Mouse (Mus musculus) Patski (cell line): ENCODE measurements at regions not wholly inside any gene's neighbourhood (a gene's known extent, or its start where the extent isn't known, plus 50 kb on each side); places are given as distances from the start of the nearest gene placed in this dataset.

Source experiments
- ATAC-seq: fragments of 100-300 bp; one replicate; pipeline ENCODE4 v1.8.0; 2021
- CTCF ChIA-PET: fragments of 350-600 bp; sonication (Branson Sonifier 250); formaldehyde crosslinking; loops from one replicate; lab custom pipeline; 2022; ENCODE audit warnings: inconsistent platforms; lab: Charles Lee
- POLR2A ChIA-PET: fragments of 350-600 bp; sonication (Branson Sonifier 250); formaldehyde crosslinking; loops from one replicate; lab custom pipeline; 2022; ENCODE audit warnings: antibody characterized with exemption, inconsistent platforms; lab: Charles Lee
- DNase-seq: peaks from one replicate; pipeline ENCODE4 v3.0.0-alpha.2; 2011; ENCODE audit warnings: low read depth, low spot score
- H3K27me3 ChIP-seq: fragments of 371-371 bp; one replicate; pipeline ENCODE4 v1.5.1; 2021
- CTCF ChIP-seq: fragments of 100-300 bp; IDR thresholded peaks from one replicate; pipeline ENCODE4 v1.5.1; 2021
- in situ Hi-C: fragments of 300-500 bp; cut with MboI; formaldehyde crosslinking; loops from 3 replicates; pipeline ENCODE4 v1.11.1; 2018; ENCODE audit warnings: low pct_unique_long_range_greater_than_20kb, mixed read lengths

DNA sequence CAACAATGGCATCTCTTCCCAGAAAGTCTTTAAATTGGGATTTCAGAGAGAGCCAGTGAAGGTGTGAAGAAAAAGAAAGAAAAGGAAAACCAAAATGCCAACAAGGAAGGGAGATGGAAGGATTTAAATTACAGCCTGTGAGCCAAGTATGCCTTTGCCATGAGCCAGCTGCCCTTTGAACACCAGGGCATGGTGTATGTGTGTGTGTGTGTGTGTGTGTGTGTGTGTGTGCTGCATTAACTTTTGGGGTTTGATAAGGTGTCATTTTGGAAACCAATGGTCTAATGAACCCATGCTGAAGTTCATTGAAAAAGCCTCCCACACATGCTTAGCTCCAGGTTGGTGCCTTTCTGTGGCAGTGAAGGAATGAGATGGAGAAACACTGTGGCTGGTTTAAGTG is 85.2 kb upstream of the Rai14 start:
- H3K27me3 ChIP-seq: no peaks in the 10 kb centered on the region
- TF ChIP-seq CTCF: no peak
- ATAC-seq: no peak
- ChIA-PET CTCF (interaction anchor here (0.8 kb wide), 1 partner anchor 32 kb away, joined by 3 read pairs; no protein-coding TSS in a partner anchor), POLR2A (interaction anchor here (0.6 kb wide), 1 partner anchor 11 kb away, joined by 5 read pairs; no protein-coding TSS in a partner anchor)
- in situ Hi-C loops: loop anchor here (10.0 kb wide), 1 partner anchor 85 kb away; the partner anchor contains the start of gene Rai14
- DNase-seq: no peak

DNA sequence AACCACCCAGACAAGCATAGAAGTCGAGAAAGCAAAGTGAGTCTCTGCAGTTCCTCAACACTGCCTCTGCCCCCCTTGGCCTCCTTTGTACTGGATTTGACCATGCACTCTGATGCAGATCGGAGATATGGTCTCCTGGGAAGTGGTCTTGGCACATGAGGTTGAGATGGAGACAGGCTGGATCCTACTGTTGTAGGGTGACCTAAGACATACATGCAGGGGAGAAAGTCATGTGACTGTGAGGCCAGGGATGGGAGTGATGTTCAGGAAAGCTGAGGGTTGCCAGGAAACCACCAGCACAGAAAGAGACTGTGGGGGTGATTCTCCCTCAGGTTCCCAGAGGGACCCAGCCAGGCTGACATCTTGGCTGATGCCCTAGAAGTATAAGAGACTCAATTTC is 99.8 kb upstream of the Rai14 start:
- in situ Hi-C loops: no loop called here
- no peaks in the 10 kb centered on the region for H3K27me3 ChIP-seq
- CTCF ChIA-PET: interaction anchor here (0.8 kb wide), 1 partner anchor 9 kb away, joined by 3 read pairs; no protein-coding TSS in a partner anchor

DNA sequence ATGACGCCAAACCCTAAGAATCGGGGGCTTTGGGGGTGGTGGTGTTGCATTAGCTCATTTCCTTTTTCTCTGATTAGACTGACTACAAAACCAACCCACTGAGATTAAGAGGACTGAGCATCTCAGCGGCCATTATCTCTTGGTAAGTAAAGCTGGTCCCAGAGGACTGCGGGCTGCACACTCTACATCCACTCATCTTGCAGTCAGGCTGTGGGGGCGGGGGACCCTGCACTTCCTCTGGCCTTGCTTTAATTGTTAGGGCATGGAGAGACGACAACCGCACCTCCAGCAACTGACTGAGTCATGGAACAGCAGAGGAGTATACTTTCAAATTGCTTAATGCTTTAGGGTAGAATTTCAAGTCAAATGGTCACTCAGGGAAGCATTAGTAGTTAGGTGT is 100.3 kb upstream of the Rai14 start:
- no peak for TF ChIP-seq CTCF
- ChIA-PET POLR2A (no interaction called here), CTCF (no interaction called here)
- in situ Hi-C loops: no loop called here
- DNase-seq (no peak), ATAC-seq (no peak)
- H3K27me3 ChIP-seq: no peaks in the 10 kb centered on the region

More for the DNA sequence above, 99.8 kb upstream of the Rai14 start:
- ATAC-seq: no peak
- no peak for DNase-seq
- TF ChIP-seq CTCF: no peak
- POLR2A ChIA-PET: no interaction called here

DNA sequence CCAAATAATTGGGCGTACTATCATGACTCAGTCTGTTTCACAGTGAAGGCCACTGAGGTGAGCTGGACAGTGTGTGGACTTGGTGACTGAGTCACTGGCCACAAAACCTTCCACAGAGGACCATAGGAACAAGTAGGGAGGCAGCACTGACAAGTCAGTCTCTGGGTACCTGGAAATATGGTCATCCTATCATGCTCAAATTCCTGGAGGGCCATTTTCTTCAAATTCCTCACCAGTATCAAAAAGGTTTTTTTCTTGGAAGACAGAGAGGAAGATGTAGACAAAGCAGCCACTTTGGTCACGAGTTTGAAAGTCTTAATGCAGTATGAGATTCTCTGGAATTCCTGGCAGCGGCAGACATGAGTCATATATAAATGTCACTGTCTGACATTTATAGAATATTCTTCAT is 101.8 kb upstream of the Rai14 start:
- in situ Hi-C loops: no loop called here
- POLR2A ChIA-PET: no interaction called here
- H3K27me3 ChIP-seq: no peaks in the 10 kb centered on the region
- CTCF ChIA-PET: interaction anchor here (0.9 kb wide), 1 partner anchor 10 kb away, joined by 3 read pairs; no protein-coding TSS in a partner anchor
- DNase-seq: no peak
- no peak for TF ChIP-seq CTCF
- peak; percentile 45 for ATAC-seq

DNA sequence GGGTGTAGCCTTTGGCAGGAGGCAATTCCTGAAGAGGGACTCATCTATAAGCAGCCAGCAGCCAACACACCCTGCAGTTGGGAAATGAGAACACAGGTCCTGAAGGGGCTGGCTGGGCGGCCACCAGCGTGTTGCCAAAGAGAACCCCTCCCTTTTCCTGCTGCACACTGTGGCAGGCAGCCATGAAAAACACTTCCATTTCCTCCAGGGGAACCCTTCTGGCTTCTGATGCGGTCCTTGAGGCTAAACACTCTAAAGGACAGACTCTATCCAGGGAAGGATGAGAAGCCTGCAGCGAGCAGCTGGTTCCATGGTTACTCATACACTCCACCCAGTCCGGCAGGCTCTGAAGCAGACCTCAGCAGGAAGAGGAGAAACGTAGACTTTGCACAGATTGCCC is 103.8 kb upstream of the Rai14 start:
- ChIA-PET CTCF (interaction anchor here (0.9 to 1.5 kb wide), 2 partner anchors 15 to 28 kb away, joined by 3 to 7 read pairs; no protein-coding TSS in a partner anchor), POLR2A (interaction anchor here (1.0 kb wide), 1 partner anchor 10 kb away, joined by 3 read pairs; no protein-coding TSS in a partner anchor)
- H3K27me3 ChIP-seq: no peaks in the 10 kb centered on the region
- in situ Hi-C loops: no loop called here
- ATAC-seq: peak; percentile 83
- DNase-seq: no peak
- TF ChIP-seq CTCF: no peak

DNA sequence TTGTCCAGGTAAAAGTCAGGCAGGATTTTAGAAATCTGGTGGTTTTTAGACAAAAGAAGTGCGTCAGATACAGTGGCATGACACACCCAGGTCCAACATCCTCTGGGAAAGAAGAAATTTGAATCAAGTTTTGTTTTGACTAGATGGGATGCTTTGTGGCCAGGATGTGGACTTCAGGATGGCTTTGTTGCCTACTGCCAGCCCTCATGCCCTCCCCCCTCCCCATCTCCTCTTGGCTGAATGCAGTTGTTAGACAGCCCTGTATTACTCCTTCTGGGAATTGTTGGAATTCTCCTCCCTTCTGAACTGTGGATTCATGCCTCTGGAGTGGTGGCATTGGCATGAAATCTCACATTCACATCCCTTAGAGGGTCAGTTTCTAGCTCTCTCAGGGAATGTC is 104.3 kb upstream of the Rai14 start:
- TF ChIP-seq CTCF: no peak
- CTCF ChIA-PET: no interaction called here
- in situ Hi-C loops: no loop called here

DNA sequence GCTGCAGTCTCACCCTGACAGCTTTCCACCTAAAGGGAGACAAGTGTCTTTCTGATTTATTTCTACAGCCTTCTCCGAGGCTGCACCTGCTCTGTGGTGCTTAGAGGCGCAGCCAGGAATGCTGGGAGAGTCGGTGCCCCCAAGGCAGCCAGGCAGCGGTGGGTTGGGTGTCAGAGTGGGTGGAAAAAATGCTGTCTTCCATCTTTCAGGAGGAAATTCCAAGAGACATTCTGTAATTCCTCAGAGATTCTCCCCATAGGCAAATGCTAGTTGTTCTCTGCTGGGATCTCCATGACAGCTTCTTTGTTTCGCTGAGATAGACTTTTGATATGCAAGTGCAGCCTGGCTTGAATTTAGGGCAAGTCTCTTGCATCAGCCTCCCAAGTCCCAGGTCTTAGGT is 109.5 kb upstream of the Rai14 start:
- ATAC-seq (no peak), DNase-seq (no peak)
- no peak for TF ChIP-seq CTCF
- ChIA-PET CTCF (no interaction called here), POLR2A (no interaction called here)
- in situ Hi-C loops: no loop called here
- H3K27me3 ChIP-seq: no peaks in the 10 kb centered on the region

More for the DNA sequence above, 104.3 kb upstream of the Rai14 start:
- POLR2A ChIA-PET: no interaction called here
- no peaks in the 10 kb centered on the region for H3K27me3 ChIP-seq
- DNase-seq (no peak), ATAC-seq (no peak)

DNA sequence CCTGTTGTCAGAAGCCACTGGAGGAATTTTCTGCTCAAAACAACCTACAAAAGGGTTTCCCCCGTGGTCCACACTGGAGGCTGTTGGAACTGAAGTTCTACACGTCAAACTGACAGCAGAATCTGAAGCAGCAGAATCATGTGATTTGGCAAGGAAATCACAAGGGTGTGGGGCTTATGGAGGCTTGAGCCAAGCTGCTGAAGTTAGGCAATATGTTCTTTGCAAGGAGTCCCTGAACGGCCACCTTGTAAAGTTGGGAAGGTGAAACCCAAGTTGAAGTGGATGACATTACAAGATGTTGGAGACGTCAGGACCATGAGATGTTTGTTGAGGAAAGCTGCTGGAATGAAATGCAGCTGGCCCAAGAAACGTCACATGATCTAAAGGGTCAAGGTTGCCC is 115.2 kb upstream of the Rai14 start:
- in situ Hi-C loops: no loop called here
- POLR2A ChIA-PET: no interaction called here
- DNase-seq (no peak), ATAC-seq (no peak)
- H3K27me3 ChIP-seq: no peaks in the 10 kb centered on the region
- CTCF ChIA-PET: no interaction called here
- no peak for TF ChIP-seq CTCF

DNA sequence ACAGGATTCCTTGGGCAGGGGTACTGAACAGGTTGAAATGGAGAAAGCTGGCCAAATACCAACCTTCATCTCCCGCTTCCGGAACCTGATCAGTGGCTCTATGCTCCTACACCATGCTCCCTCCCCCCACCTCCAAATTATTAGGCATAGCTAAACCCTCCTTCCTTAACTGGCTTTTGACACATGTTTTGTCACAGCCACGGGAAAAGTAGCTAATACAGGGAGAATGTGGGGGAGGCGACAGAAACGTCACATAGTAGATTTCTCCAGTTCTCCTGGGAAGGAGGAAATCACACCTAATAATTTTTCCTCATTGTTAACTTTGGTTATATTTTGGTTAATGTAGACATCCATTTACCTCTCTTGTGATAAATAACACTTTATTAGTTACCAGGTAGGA is 116.1 kb upstream of the Rai14 start:
- DNase-seq (no peak), ATAC-seq (no peak)
- POLR2A ChIA-PET: no interaction called here
- CTCF ChIA-PET: no interaction called here
- no peak for TF ChIP-seq CTCF
- H3K27me3 ChIP-seq: no peaks in the 10 kb centered on the region
- in situ Hi-C loops: no loop called here

DNA sequence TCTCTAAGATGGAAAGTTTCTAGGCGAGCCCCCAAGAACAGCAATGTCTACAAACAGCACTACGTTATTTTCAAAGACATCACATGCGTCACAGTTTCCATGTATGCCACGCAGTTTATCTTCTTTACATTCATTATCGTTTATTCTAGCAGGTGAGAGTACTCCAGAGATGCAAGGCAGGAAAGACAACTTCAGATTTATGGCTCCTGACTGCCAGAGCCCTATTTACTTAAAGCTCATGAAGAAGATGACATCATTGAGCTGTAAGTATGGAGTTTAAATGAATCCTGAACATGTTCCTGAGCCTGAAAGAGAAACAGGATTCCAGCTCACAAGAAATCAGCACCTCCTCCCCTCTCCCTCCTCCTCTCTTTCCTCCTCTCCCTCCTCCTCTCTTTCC is 116.7 kb upstream of the Rai14 start:
- ATAC-seq (no peak), DNase-seq (no peak)
- in situ Hi-C loops: no loop called here
- TF ChIP-seq CTCF: no peak
- ChIA-PET POLR2A (interaction anchor here (0.6 kb wide), 1 partner anchor 114 kb away, joined by 3 read pairs; no protein-coding TSS in a partner anchor), CTCF (interaction anchor here (1.4 to 1.6 kb wide), 2 partner anchors 13 to 28 kb away, joined by 3 to 4 read pairs; no protein-coding TSS in a partner anchor)
- H3K27me3 ChIP-seq: no peaks in the 10 kb centered on the region

DNA sequence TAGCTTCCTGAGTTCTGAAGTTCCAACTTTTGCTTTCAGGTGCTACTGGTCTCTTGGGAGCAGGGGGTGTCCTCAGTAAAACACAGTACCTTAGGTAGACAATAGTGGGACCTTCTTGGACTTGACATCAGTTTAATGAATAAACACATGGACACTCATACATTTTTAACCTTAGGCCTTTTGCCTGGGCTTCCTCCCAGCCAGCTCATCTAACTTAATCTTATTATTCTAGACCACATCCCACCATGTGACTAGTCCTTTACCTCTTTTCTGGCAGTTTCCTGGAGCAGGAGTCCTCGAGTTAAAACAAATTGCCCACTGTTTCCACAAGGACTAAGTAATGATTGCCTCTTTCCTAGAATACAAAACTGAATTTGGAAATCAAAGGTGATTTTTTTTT is 117.9 kb upstream of the Rai14 start:
- TF ChIP-seq CTCF: no peak
- DNase-seq (no peak), ATAC-seq (no peak)
- in situ Hi-C loops: no loop called here
- ChIA-PET CTCF (interaction anchor here (0.8 to 1.6 kb wide), 4 partner anchors 12 to 53 kb away, joined by 3 to 4 read pairs (median 3); no protein-coding TSS in a partner anchor), POLR2A (interaction anchor here (0.5 to 1.5 kb wide), 2 partner anchors 43 to 118 kb away, joined by 3 read pairs; partner anchors contain the start of gene Rai14)
- no peaks in the 10 kb centered on the region for H3K27me3 ChIP-seq
